Mouse (Mus musculus) heart, adult 9 months (tissue): Measurements from ENCODE around the gene Vmn2r67.
"Not testable (repeated sequence)": the region's sequence is repeated elsewhere in the genome, so short reads cannot be mapped to it uniquely, and the experiment has no call there.

ENCODE experiments used
- DNase-seq, 2 experiments: peaks; one replicate each; pipeline ENCODE4 v3.0.0; 2022; ENCODE audit warnings: low spot score in 2 of 2

The Vmn2r67 gene

DNA sequence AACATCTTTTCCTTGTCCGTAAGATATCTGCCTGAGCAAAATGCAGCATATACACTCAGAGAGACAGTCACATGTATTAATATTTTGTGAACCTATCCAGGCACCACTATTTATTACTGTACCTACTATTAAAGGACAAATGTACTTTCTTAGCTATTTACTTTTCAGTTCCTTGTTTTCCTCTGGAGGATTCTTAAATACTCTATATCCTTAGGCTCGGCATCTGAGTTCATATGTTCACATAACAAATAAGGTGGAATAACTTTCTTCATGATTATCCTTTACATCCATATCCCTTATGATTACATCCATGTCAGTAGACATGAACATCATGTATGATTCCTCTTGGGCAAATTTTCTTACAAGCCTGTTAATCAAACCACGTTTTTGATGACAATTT lies at the start of gene Vmn2r67:
TSS of gene Vmn2r67 (minus strand) at position 101 of the 400 bp plus-strand sequence.
- no peak for DNase-seq

DNA sequence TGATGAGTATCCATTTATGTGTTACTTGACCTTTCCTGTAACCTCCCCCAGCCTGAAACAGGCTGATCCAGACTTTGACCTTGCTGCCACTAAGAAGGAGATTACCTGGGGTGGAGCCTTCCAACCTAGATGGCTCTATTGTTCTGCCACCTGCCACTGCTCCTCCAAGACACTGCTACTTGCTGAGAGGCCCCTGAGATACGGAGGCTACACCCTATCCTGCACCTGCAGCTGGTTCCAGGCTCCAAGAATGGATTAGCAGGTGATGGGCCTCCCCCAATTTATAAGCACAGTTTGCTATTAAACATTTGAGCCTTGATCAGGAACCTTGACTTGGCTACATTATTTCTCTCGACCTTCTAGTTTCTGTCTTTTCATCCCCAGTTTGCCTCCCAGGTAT lies 51.3 kb downstream of the Vmn2r67 start:
- not testable (repeated sequence) for DNase-seq
